Mouse (Mus musculus) heart, embryonic 16.5 days (tissue): ENCODE results near the gene Ccdc51. TPM values are rescaled to one million over a fixed set of nuclear protein-coding genes. Genes with fewer than 3 reads are reported as not detected.

Experiments
- ATAC-seq: fragments of 200-750 bp; cut with Nextera tagmentation; replicated peaks from 2 replicates; pipeline ENCODE4 v1.8.0; 2017; ENCODE audit warnings: moderate number of reproducible peaks; ENCODE audit not compliant: insufficient read depth, low FRiP score; ENCODE audit errors: extremely low read depth
- H3K27ac ChIP-seq: fragments of 300-500 bp; sonication (generic); 2 replicates; pipeline ENCODE4 v1.5.1; 2014; ENCODE audit warnings: mild to moderate bottlenecking, low read length, control low read depth, moderate library complexity
- H3K27me3 ChIP-seq: fragments of 300-500 bp; sonication (generic); 2 replicates; pipeline ENCODE4 v1.6.1; 2014; ENCODE audit warnings: low read length, mixed read lengths; ENCODE audit not compliant: control insufficient read depth, insufficient read depth
- H3K36me3 ChIP-seq: fragments of 300-500 bp; sonication (generic); 2 replicates; pipeline ENCODE4 v1.6.1; 2014; ENCODE audit not compliant: control insufficient read depth, insufficient read depth
- H3K4me1 ChIP-seq: fragments of 300-500 bp; sonication (generic); 2 replicates; pipeline ENCODE4 v1.6.1; 2014; ENCODE audit warnings: low read length, mixed read lengths; ENCODE audit not compliant: control insufficient read depth, insufficient read depth
- H3K4me2 ChIP-seq: fragments of 300-500 bp; sonication (generic); 2 replicates; pipeline ENCODE4 v1.6.1; 2014; ENCODE audit warnings: low read depth, mild to moderate bottlenecking, control low read depth, low read length
- H3K4me3 ChIP-seq: fragments of 300-500 bp; sonication (generic); 2 replicates; pipeline ENCODE4 v1.5.1; 2014; ENCODE audit warnings: mild to moderate bottlenecking, control low read depth, low read length
- H3K9ac ChIP-seq: fragments of 300-500 bp; sonication (generic); 2 replicates; pipeline ENCODE4 v1.6.1; 2014; ENCODE audit warnings: low read length, control low read depth
- H3K9me3 ChIP-seq: fragments of 300-500 bp; sonication (generic); replicated peaks from 2 replicates; pipeline ENCODE4 v1.6.1; 2016; ENCODE audit warnings: low read length; ENCODE audit not compliant: control insufficient read depth
- WGBS: fragments of 180-500 bp; shearing (Covaris S2); extraction: QIAGEN DNeasy Blood & Tissue Kit; methylation state at CpG from one replicate; pipeline ENCODE4 v1.1.7; 2014; 5-methylcytosine and 5-hydroxymethylcytosine counted together
- polyA plus RNA-seq: library from polyadenylated mRNA; unstranded; fragments of >200 nt; fragmentation: Nextera tagmentation; extraction: Ambion mirVana; gene quantifications from 2 replicates; pipeline ENCODE4 v1.2.1, GENCODE M21; 2015

The Ccdc51 gene
- polyA plus RNA-seq, 1 experiment from 2014 or later, result 15.9 TPM

DNA sequence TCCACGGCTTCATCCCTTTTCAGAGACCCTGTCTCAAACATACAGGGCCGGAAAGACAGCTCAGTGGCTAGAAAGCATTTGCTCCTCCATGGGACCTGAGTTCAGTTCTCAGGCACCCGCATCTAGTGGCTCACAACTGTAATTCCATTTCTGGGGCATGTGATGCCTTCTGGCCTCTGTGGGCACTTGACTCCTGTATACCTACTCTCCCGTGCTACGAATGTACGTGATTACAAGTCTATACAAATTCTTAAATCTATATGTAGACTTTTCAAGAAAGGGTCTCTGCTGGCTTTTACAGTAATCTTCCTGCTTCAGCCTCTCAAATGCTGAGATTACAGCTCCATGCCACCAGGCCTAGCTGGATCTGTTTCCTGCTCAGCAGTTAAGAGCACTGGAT is 38.7 kb downstream of the Ccdc51 start:
- H3K27me3 ChIP-seq, result no peaks in the 10 kb centered on the region
- no peak overlapping the region for H3K4me2 ChIP-seq
- peaks cover 4% of the 10 kb centered on the region; the same call in 1 of the 2 replicates for H3K4me1 ChIP-seq
- WGBS, result 90% methylated on average over 6 of the region's 6 CpGs
- ATAC-seq, result no peak
- no peak overlapping the region for H3K27ac ChIP-seq
- no peak overlapping the region for H3K9ac ChIP-seq
- no peaks in the 10 kb centered on the region for H3K9me3 ChIP-seq
- peaks cover 21% of the 10 kb centered on the region for H3K36me3 ChIP-seq
- H3K4me3 ChIP-seq, result no peak overlapping the region

DNA sequence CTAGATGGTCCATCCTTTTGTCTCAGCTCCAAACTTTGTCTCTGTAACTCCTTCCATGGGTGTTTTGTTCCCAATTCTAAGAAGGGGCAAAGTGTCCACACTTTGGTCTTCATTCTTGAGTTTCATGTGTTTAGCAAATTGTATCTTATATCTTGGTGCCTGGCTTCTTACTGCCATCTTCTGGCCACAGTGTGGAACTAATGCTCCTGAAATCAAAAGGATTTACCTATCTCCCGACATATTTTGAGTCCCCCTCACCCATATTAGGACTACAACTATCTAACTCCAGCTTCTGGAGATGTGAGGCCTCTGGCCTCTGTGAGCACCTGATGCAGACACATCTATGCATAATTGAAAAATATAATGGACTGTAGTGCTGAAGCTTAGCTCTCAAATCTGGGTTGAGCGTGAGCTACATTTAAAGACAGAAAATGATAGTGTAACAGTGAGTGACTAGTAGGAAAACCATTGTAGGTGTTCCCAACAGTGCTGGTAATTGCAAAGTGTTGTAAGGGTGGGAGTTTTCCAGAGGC is 40.3 kb downstream of the Ccdc51 start:
- Histone ChIP-seq H3K4me2 (no peak overlapping the region), H3K4me3 (no peak overlapping the region), H3K4me1 (peaks cover 4% of the 10 kb centered on the region; the same call in 1 of the 2 replicates), H3K27me3 (no peaks in the 10 kb centered on the region), H3K36me3 (peaks cover 10% of the 10 kb centered on the region; the same call in 1 of the 2 replicates), H3K27ac (no peak overlapping the region), H3K9me3 (no peaks in the 10 kb centered on the region), H3K9ac (no peak overlapping the region)
- ATAC-seq, result no peak
- WGBS, result 40% methylated on average over 2 of the region's 2 CpGs

DNA sequence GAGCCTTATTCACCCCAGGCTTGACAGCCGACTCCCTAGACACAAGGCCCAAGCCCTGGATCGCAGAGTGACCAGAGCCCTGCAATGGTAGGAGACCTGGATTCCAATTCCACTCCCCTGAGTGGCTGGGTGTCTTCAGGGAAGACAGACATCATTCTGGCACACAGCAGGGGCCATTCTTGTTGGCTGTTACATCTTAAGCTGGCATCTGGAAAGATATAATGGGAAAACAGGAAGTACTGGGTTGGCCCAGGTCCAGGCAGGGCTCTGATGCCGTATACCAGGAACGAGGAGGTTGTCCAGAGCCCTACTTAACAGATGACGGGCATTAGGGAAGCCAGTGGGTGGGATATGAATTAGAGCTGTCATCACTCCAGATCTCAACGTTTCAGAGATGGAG is 41.0 kb downstream of the Ccdc51 start:
- H3K4me3 ChIP-seq, result no peak overlapping the region
- no peak for ATAC-seq

DNA sequence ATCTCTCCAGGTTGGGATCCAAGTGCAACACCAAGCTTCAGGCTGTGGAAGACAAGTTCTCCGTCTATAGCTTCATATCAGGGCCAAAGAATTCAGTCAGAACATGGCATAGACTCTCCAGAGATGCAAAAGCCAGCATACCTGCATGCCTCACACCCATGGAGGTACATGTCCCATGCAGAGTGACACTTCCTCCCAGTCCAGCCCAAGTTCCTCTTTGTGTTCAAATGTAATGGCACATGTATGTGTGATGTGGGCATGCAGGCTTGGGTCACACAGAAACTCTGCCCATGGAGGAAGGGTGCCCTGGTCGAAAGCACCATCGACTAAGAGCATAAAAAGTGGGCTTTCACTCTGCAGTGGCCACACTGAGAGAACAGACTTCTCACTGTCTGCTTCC is 41.9 kb downstream of the Ccdc51 start:
- no peaks in the 10 kb centered on the region for H3K27me3 ChIP-seq
- H3K36me3 ChIP-seq, result no peaks in the 10 kb centered on the region
- H3K4me3 ChIP-seq, result no peak overlapping the region
- no peak overlapping the region for H3K4me2 ChIP-seq
- no peaks in the 10 kb centered on the region for H3K9me3 ChIP-seq
- H3K4me1 ChIP-seq, result peaks cover 4% of the 10 kb centered on the region; the same call in 1 of the 2 replicates
- H3K9ac ChIP-seq, result no peak overlapping the region
- ATAC-seq, result no peak
- H3K27ac ChIP-seq, result no peak overlapping the region
- 75% methylated on average over 3 of the region's 3 CpGs for WGBS

More for the DNA sequence above, 41.0 kb downstream of the Ccdc51 start:
- Histone ChIP-seq H3K9ac (no peak overlapping the region), H3K27me3 (no peaks in the 10 kb centered on the region), H3K4me2 (no peak overlapping the region), H3K4me1 (peaks cover 4% of the 10 kb centered on the region; the same call in 1 of the 2 replicates), H3K27ac (no peak overlapping the region), H3K9me3 (no peaks in the 10 kb centered on the region), H3K36me3 (peaks cover 4% of the 10 kb centered on the region; the same call in 1 of the 2 replicates)
- 33% methylated on average over 6 of the region's 6 CpGs for WGBS

DNA sequence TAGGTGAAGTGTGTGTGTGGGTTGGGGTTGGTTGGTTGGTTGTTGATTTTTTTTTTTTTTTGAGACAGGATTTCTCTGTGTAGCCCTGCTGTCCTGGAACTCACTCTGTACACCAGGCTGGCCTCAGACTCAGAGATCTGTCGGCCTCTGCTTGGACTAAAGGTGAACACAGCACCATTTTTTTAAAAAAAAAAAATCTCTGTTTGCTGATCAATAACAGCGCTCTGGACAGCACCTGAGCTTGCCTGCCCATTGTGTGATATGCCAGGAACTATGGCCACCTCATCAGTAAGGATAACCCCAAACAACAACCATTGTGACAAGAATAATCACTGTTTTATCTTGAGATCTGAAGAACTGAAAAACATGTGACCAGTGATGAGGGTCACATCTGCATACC is 42.8 kb downstream of the Ccdc51 start:
- peaks cover 4% of the 10 kb centered on the region; the same call in 1 of the 2 replicates for H3K4me1 ChIP-seq
- no peaks in the 10 kb centered on the region for H3K27me3 ChIP-seq
- no peak overlapping the region for H3K4me2 ChIP-seq
- WGBS, result 75% methylated on average over 2 of the region's 2 CpGs
- ATAC-seq, result no peak
- H3K27ac ChIP-seq, result no peak overlapping the region
- H3K9ac ChIP-seq, result no peak overlapping the region
- no peak overlapping the region for H3K4me3 ChIP-seq
- no peaks in the 10 kb centered on the region for H3K36me3 ChIP-seq
- H3K9me3 ChIP-seq, result no peaks in the 10 kb centered on the region

DNA sequence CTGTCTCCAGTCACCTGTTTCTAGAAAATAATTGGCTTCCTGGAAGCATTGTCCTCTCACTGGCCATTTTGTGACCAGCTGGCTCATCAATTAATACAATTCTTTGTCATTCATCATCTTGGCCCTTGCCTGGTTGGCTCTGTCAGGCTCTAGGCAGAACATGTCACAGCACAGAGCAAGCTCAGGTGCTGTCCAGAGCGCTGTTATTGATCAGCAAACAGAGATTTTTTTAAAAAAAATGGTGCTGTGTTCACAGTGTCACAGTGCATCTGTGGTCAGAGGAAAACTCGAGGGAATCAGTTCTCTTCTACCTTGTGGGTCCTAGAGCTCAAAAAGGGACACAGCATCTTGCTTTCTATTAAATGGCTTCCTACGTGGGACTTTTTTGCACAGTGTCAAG is 43.2 kb downstream of the Ccdc51 start:
- no peaks in the 10 kb centered on the region for H3K9me3 ChIP-seq
- 68% methylated on average over 3 of the region's 3 CpGs for WGBS
- no peak overlapping the region for H3K4me3 ChIP-seq
- no peak overlapping the region for H3K27ac ChIP-seq
- peaks cover 4% of the 10 kb centered on the region; the same call in 1 of the 2 replicates for H3K4me1 ChIP-seq
- H3K36me3 ChIP-seq, result no peaks in the 10 kb centered on the region
- no peak overlapping the region for H3K4me2 ChIP-seq
- ATAC-seq, result no peak
- H3K9ac ChIP-seq, result no peak overlapping the region
- no peaks in the 10 kb centered on the region for H3K27me3 ChIP-seq

- no peaks in the 10 kb centered on the region for H3K36me3 ChIP-seq
- ATAC-seq, result no peak
- WGBS, result 77% methylated on average over 4 of the region's 4 CpGs
- H3K9me3 ChIP-seq, result no peaks in the 10 kb centered on the region
- H3K27ac ChIP-seq, result no peak overlapping the region
- H3K4me3 ChIP-seq, result no peak overlapping the region
- H3K4me2 ChIP-seq, result no peak overlapping the region
- H3K27me3 ChIP-seq, result no peaks in the 10 kb centered on the region
- peaks cover 4% of the 10 kb centered on the region; the same call in 1 of the 2 replicates for H3K4me1 ChIP-seq
- no peak overlapping the region for H3K9ac ChIP-seq
Observed at GRCm38 (mm10) chr9:109127076-109127475, 44.8 kb downstream of the Ccdc51 start.

GRCm38 (mm10) chr9:109128211-109128610 is 45.9 kb downstream of the Ccdc51 start:
- Histone ChIP-seq H3K27ac (no peak overlapping the region), H3K36me3 (no peaks in the 10 kb centered on the region), H3K4me3 (no peak overlapping the region), H3K4me2 (no peak overlapping the region), H3K9me3 (no peaks in the 10 kb centered on the region), H3K4me1 (no peaks in the 10 kb centered on the region), H3K9ac (no peak overlapping the region), H3K27me3 (no peaks in the 10 kb centered on the region)
- ATAC-seq, result no peak
- WGBS, result 43% methylated on average over 3 of the region's 3 CpGs

DNA sequence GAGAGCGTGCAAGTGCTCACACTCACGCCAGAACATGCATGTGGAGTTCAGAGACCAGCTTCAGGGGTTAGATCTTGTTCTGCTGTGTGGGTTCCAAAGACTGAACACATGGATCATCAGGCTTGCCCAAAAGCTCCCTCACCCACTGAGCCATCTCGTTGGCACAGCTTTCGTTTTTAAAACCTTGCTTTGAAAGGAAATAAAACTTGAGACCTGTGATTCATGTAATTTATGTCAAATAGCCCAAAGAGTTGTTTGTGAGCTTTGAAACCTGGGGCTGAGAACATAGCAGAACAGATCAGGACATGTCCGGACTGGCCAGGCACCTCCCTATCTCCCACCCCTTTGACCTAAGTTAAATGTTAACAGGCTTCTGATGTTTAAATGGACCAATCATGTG is 47.8 kb downstream of the Ccdc51 start:
- no peak overlapping the region for H3K4me2 ChIP-seq
- H3K4me1 ChIP-seq, result no peaks in the 10 kb centered on the region
- H3K27me3 ChIP-seq, result no peaks in the 10 kb centered on the region
- no peak for ATAC-seq
- H3K4me3 ChIP-seq, result no peak overlapping the region
- no peak overlapping the region for H3K9ac ChIP-seq
- no peaks in the 10 kb centered on the region for H3K36me3 ChIP-seq
- H3K27ac ChIP-seq, result no peak overlapping the region
- WGBS, result 88% methylated on average over 5 of the region's 5 CpGs
- no peaks in the 10 kb centered on the region for H3K9me3 ChIP-seq
